Mouse (Mus musculus) hindbrain, embryonic 12.5 days (tissue): ENCODE results near the gene Myzap. TPM values are rescaled to one million over a fixed set of nuclear protein-coding genes. Genes with fewer than 3 reads are reported as not detected.

Experiments used
- ATAC-seq: fragments of 200-750 bp; cut with Nextera tagmentation; 2 replicates; pipeline ENCODE4 v1.8.0; 2017; ENCODE audit warnings: moderate TSS enrichment; ENCODE audit not compliant: low FRiP score
- H3K27ac ChIP-seq: fragments of 300-500 bp; sonication (generic); 2 replicates; pipeline ENCODE4 v1.5.1; 2016; ENCODE audit warnings: mild to moderate bottlenecking
- H3K27me3 ChIP-seq: fragments of 300-500 bp; sonication (generic); 2 replicates; pipeline ENCODE4 v1.6.1; 2016; ENCODE audit warnings: mild to moderate bottlenecking
- H3K36me3 ChIP-seq: fragments of 300-500 bp; sonication (generic); 2 replicates; pipeline ENCODE4 v1.6.1; 2016; ENCODE audit warnings: mild to moderate bottlenecking
- H3K4me1 ChIP-seq: fragments of 300-500 bp; sonication (generic); 2 replicates; pipeline ENCODE4 v1.6.1; 2016
- H3K4me2 ChIP-seq: fragments of 300-500 bp; sonication (generic); replicated peaks from 2 replicates; pipeline ENCODE4 v1.6.1; 2016; ENCODE audit warnings: mild to moderate bottlenecking
- H3K4me3 ChIP-seq: fragments of 300-500 bp; sonication (generic); 2 replicates; pipeline ENCODE4 v1.5.1; 2016; ENCODE audit warnings: mild to moderate bottlenecking
- H3K9ac ChIP-seq: fragments of 300-500 bp; sonication (generic); 2 replicates; pipeline ENCODE4 v1.6.1; 2016; ENCODE audit warnings: mild to moderate bottlenecking, moderate library complexity
- H3K9me3 ChIP-seq: fragments of 300-500 bp; sonication (generic); replicated peaks from 2 replicates; pipeline ENCODE4 v1.6.1; 2016; ENCODE audit warnings: mild to moderate bottlenecking
- WGBS: fragments of 180-500 bp; shearing (Covaris S2); methylation state at CpG from one replicate; pipeline ENCODE4 v1.1.7; 2016; 5-methylcytosine and 5-hydroxymethylcytosine counted together
- polyA plus RNA-seq: library from polyadenylated mRNA; unstranded; fragments of >200 nt; fragmentation: Nextera tagmentation; extraction: Ambion mirVana; gene quantifications from 2 replicates; pipeline ENCODE4 v1.2.1, GENCODE M21; 2016

The Myzap gene
- polyA plus RNA-seq, 1 experiment from 2014 or later = 5.5 TPM

GRCm38 (mm10) chr9:71592577-71593285 is 571 bp upstream of the Myzap start:
- ATAC-seq = peak; percentile 16; the same call in 1 of the 2 replicates

GRCm38 (mm10) chr9:71591106-71591505 is 1.1 kb downstream of the Myzap start:
- WGBS = 83% methylated on average over 5 of the region's 5 CpGs
- no peak for ATAC-seq
- Histone ChIP-seq H3K27me3 (peaks cover 6% of the 10 kb centered on the region; the same call in 1 of the 2 replicates), H3K9me3 (no peaks in the 10 kb centered on the region), H3K4me1 (peaks cover 4% of the 10 kb centered on the region; the same call in 1 of the 2 replicates), H3K36me3 (no peaks in the 10 kb centered on the region), H3K4me2 (no peak overlapping the region), H3K4me3 (0 out of 2 replicates have a peak overlapping the region, but pooled peaks have one; percentile 43), H3K9ac (no peak overlapping the region), H3K27ac (no peak overlapping the region)

More at GRCm38 (mm10) chr9:71592577-71593285, 571 bp upstream of the Myzap start:
- Histone ChIP-seq H3K9me3 (no peaks in the 10 kb centered on the region), H3K4me2 (peak overlapping the region; percentile 79), H3K4me3 (peak overlapping the region; percentile 43), H3K36me3 (no peaks in the 10 kb centered on the region), H3K27ac (no peak overlapping the region), H3K4me1 (peaks cover 6% of the 10 kb centered on the region; the same call in 1 of the 2 replicates), H3K27me3 (peaks cover 6% of the 10 kb centered on the region; the same call in 1 of the 2 replicates), H3K9ac (peak overlapping the region; percentile 46; the same call in 1 of the 2 replicates)
- WGBS = 41% methylated on average over 6 of the region's 6 CpGs

- Histone ChIP-seq H3K9me3 (peaks cover 7% of the 10 kb centered on the region), H3K4me3 (no peak overlapping the region), H3K9ac (no peak overlapping the region), H3K4me1 (peaks cover 4% of the 10 kb centered on the region; the same call in 1 of the 2 replicates), H3K36me3 (no peaks in the 10 kb centered on the region), H3K27me3 (peaks cover 6% of the 10 kb centered on the region; the same call in 1 of the 2 replicates), H3K27ac (no peak overlapping the region), H3K4me2 (no peak overlapping the region)
- WGBS = 73% methylated on average over 7 of the region's 7 CpGs
- no peak for ATAC-seq
Measured at GRCm38 (mm10) chr9:71589771-71590170, 2.4 kb downstream of the Myzap start.

GRCm38 (mm10) chr9:71588930-71589592 is 3.1 kb downstream of the Myzap start:
- H3K36me3 ChIP-seq = no peaks in the 10 kb centered on the region
- H3K27ac ChIP-seq = no peak overlapping the region
- no peak overlapping the region for H3K4me2 ChIP-seq

GRCm38 (mm10) chr9:71586408-71586807 is 5.8 kb downstream of the Myzap start:
- no peak overlapping the region for H3K4me2 ChIP-seq
- H3K4me1 ChIP-seq = no peaks in the 10 kb centered on the region
- H3K27me3 ChIP-seq = peaks cover 3% of the 10 kb centered on the region; the same call in 1 of the 2 replicates
- no peak for ATAC-seq
- H3K9ac ChIP-seq = no peak overlapping the region
- H3K36me3 ChIP-seq = no peaks in the 10 kb centered on the region
- 53% methylated on average over 3 of the region's 3 CpGs for WGBS
- H3K27ac ChIP-seq = no peak overlapping the region
- H3K9me3 ChIP-seq = peaks cover 7% of the 10 kb centered on the region
- no peak overlapping the region for H3K4me3 ChIP-seq

More at GRCm38 (mm10) chr9:71588930-71589592, 3.1 kb downstream of the Myzap start:
- no peak for ATAC-seq
- 69% methylated on average over 2 of the region's 2 CpGs for WGBS
- Histone ChIP-seq H3K4me3 (no peak overlapping the region), H3K9ac (no peak overlapping the region), H3K9me3 (peaks cover 7% of the 10 kb centered on the region), H3K4me1 (peaks cover 4% of the 10 kb centered on the region; the same call in 1 of the 2 replicates), H3K27me3 (peaks cover 6% of the 10 kb centered on the region; the same call in 1 of the 2 replicates)

- 67% methylated on average over 1 of the region's 1 CpGs for WGBS
Measured at GRCm38 (mm10) chr9:71582771-71583170, 9.4 kb downstream of the Myzap start.

GRCm38 (mm10) chr9:71578896-71579564 is 13.1 kb downstream of the Myzap start:
- 61% methylated on average over 7 of the region's 7 CpGs for WGBS
- no peak for ATAC-seq
- no peaks in the 10 kb centered on the region for H3K36me3 ChIP-seq
- H3K9ac ChIP-seq = no peak overlapping the region
- no peaks in the 10 kb centered on the region for H3K27me3 ChIP-seq
- no peaks in the 10 kb centered on the region for H3K4me1 ChIP-seq
- H3K9me3 ChIP-seq = no peaks in the 10 kb centered on the region
- H3K4me2 ChIP-seq = no peak overlapping the region
- no peak overlapping the region for H3K27ac ChIP-seq
- no peak overlapping the region for H3K4me3 ChIP-seq

More at GRCm38 (mm10) chr9:71582771-71583170, 9.4 kb downstream of the Myzap start:
- H3K4me2 ChIP-seq = no peak overlapping the region
- H3K4me3 ChIP-seq = no peak overlapping the region
- no peak overlapping the region for H3K27ac ChIP-seq
- H3K9me3 ChIP-seq = peaks cover 7% of the 10 kb centered on the region
- H3K4me1 ChIP-seq = no peaks in the 10 kb centered on the region
- H3K27me3 ChIP-seq = no peaks in the 10 kb centered on the region
- no peak for ATAC-seq
- no peak overlapping the region for H3K9ac ChIP-seq
- no peaks in the 10 kb centered on the region for H3K36me3 ChIP-seq

- no peak overlapping the region for H3K9ac ChIP-seq
- ATAC-seq = no peak
- no peaks in the 10 kb centered on the region for H3K9me3 ChIP-seq
- H3K4me2 ChIP-seq = no peak overlapping the region
- no peak overlapping the region for H3K27ac ChIP-seq
- no peaks in the 10 kb centered on the region for H3K27me3 ChIP-seq
- H3K4me3 ChIP-seq = no peak overlapping the region
- H3K36me3 ChIP-seq = no peaks in the 10 kb centered on the region
- WGBS = 90% methylated on average over 3 of the region's 3 CpGs
- peaks cover 2% of the 10 kb centered on the region; the same call in 1 of the 2 replicates for H3K4me1 ChIP-seq
Measured at GRCm38 (mm10) chr9:71574440-71574839, 17.7 kb downstream of the Myzap start.

GRCm38 (mm10) chr9:71573771-71574340 is 18.3 kb downstream of the Myzap start:
- H3K9ac ChIP-seq = no peak overlapping the region
- WGBS = 83% methylated on average over 6 of the region's 6 CpGs
- ATAC-seq = no peak
- H3K27ac ChIP-seq = no peak overlapping the region
- H3K27me3 ChIP-seq = no peaks in the 10 kb centered on the region
- H3K4me1 ChIP-seq = peaks cover 2% of the 10 kb centered on the region; the same call in 1 of the 2 replicates
- no peaks in the 10 kb centered on the region for H3K9me3 ChIP-seq
- H3K36me3 ChIP-seq = no peaks in the 10 kb centered on the region
- H3K4me3 ChIP-seq = no peak overlapping the region
- no peak overlapping the region for H3K4me2 ChIP-seq

- no peaks in the 10 kb centered on the region for H3K36me3 ChIP-seq
- no peak overlapping the region for H3K27ac ChIP-seq
- no peak overlapping the region for H3K4me2 ChIP-seq
- no peaks in the 10 kb centered on the region for H3K9me3 ChIP-seq
- no peak overlapping the region for H3K4me3 ChIP-seq
- ATAC-seq = no peak
- WGBS = 78% methylated on average over 7 of the region's 7 CpGs
- H3K4me1 ChIP-seq = peaks cover 2% of the 10 kb centered on the region; the same call in 1 of the 2 replicates
- H3K27me3 ChIP-seq = no peaks in the 10 kb centered on the region
- H3K9ac ChIP-seq = no peak overlapping the region
Measured at GRCm38 (mm10) chr9:71571150-71571633, 21.0 kb downstream of the Myzap start.

GRCm38 (mm10) chr9:71570170-71570569 is 22.0 kb downstream of the Myzap start:
- 72% methylated on average over 7 of the region's 7 CpGs for WGBS
- no peaks in the 10 kb centered on the region for H3K9me3 ChIP-seq
- H3K9ac ChIP-seq = no peak overlapping the region
- no peaks in the 10 kb centered on the region for H3K27me3 ChIP-seq
- no peak for ATAC-seq
- no peak overlapping the region for H3K4me3 ChIP-seq
- peaks cover 2% of the 10 kb centered on the region; the same call in 1 of the 2 replicates for H3K4me1 ChIP-seq
- no peak overlapping the region for H3K4me2 ChIP-seq
- H3K27ac ChIP-seq = no peak overlapping the region
- no peaks in the 10 kb centered on the region for H3K36me3 ChIP-seq
